ENCODE assay signal across 8 mouse cellular contexts in the genomic region with DNA sequence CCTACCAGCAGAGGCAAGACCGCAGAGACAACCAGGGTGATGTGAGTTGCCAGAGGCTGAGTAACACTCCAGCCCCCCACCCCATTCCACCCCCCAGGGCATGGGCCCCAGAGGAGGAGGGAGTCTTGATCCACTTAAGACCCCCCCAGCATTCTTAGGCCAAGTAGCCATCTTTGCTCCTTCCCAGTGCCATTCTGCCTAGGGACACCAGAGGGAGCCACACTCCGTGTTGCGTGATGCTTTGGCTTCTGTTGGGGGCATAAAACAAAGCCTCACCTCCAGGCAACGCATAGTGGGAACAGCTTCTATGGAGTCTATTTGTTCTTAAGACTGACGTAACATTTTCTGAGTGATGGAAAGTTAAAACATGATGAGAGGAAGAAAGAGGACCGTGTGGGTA. TPM values are rescaled to one million over a fixed set of nuclear protein-coding genes. Genes with fewer than 3 reads are reported as not detected.
DNase-seq lines count a peak whose midpoint lies in the region; ATAC-seq and TF ChIP-seq lines count a peak whose summit lies in the region.

No protein-coding gene starts in this region.

- peak; percentile 100 for TF ChIP-seq CTCF in cortical plate, adult 2 months (IDR thresholded peaks at IDR 0.05; ENCODE audit: extremely low read depth, insufficient read depth, low read length)

- whole genome bisulfite sequencing in intestine, embryonic 14.5 days = 40% methylated on average over 6 of the region's 6 CpGs
- 38% methylated on average over 6 of the region's 6 CpGs for WGBS in intestine, embryonic 16.5 days
- 21% methylated on average over 6 of the region's 6 CpGs for WGBS in midbrain, embryonic 16.5 days

- H3K27ac ChIP-seq in intestine, embryonic 14.5 days (ENCODE audit: low read depth) = no peak overlapping the region
- no peak overlapping the region for H3K27ac ChIP-seq in intestine, embryonic 16.5 days (ENCODE audit: low read length)
- no peak overlapping the region for H3K27ac ChIP-seq in cortical plate, adult 2 months (ENCODE audit: insufficient read depth, low read length)
- peak overlapping the region; percentile 64 for H3K27ac ChIP-seq in midbrain, embryonic 16.5 days (ENCODE audit: low read length)

- no peak overlapping the region for H3K4me3 ChIP-seq in intestine, embryonic 14.5 days (ENCODE audit: low read depth, low read length)
- no peak overlapping the region for H3K4me3 ChIP-seq in intestine, embryonic 16.5 days (ENCODE audit: low read length)
- no peak overlapping the region for H3K4me3 ChIP-seq in cortical plate, adult 2 months (ENCODE audit: insufficient read depth, low read length)
- no peak overlapping the region for H3K4me3 ChIP-seq in midbrain, embryonic 16.5 days (ENCODE audit: low read depth, low read length)

- TF ChIP-seq POLR2A in cortical plate, adult 2 months (IDR thresholded peaks at IDR 0.05; ENCODE audit: extremely low read depth, insufficient read depth, low read length) = no peak

- no peak overlapping the region for H3K9ac ChIP-seq in intestine, embryonic 14.5 days (ENCODE audit: low read length)
- H3K9ac ChIP-seq in intestine, embryonic 16.5 days (ENCODE audit: low read depth, low read length) = no peak overlapping the region
- H3K9ac ChIP-seq in midbrain, embryonic 16.5 days (ENCODE audit: low read depth, low read length) = no peak overlapping the region

- intact Hi-C loops in heart, postnatal 10 days (cut with DNase I) = loop anchor here (1.0 to 5.0 kb wide), 2 partner anchors 173 to 344 kb away; no protein-coding TSS in a partner anchor
- intact Hi-C loops in left cerebral cortex, postnatal 36 days (cut with DNase I) = loop anchor here (2.0 to 10.0 kb wide), 3 partner anchors 110 to 222 kb away; a partner anchor contains a TSS

- DNase-seq in intestine, embryonic 14.5 days (ENCODE audit: low spot score) = peak; percentile 81
- peak; percentile 68 for DNase-seq in Muller cell, postnatal 12 days (ENCODE audit: inconsistent ontology term)
- DNase-seq in heart, postnatal 10 days = peak; percentile 79 to 85
- DNase-seq in left cerebral cortex, postnatal 36 days (ENCODE audit: low spot score in 2 of 2) = peak; percentile 67 to 71
- DNase-seq in thymus, adult 18-20 months = peak; percentile 60 to 69

- no peaks in the 10 kb centered on the region for H3K9me3 ChIP-seq in intestine, embryonic 14.5 days (ENCODE audit: control insufficient read depth, low read length)
- no peaks in the 10 kb centered on the region for H3K9me3 ChIP-seq in intestine, embryonic 16.5 days (ENCODE audit: control insufficient read depth, low read length)
- H3K9me3 ChIP-seq in midbrain, embryonic 16.5 days (replicated peaks; ENCODE audit: control insufficient read depth, low read length, poor library complexity, severe bottlenecking) = no peaks in the 10 kb centered on the region

- peaks cover 81% of the 10 kb centered on the region for H3K36me3 ChIP-seq in intestine, embryonic 14.5 days (ENCODE audit: control insufficient read depth, insufficient read depth, low read length)
- H3K36me3 ChIP-seq in intestine, embryonic 16.5 days (ENCODE audit: control insufficient read depth, insufficient read depth, low read length) = peaks cover 19% of the 10 kb centered on the region
- H3K36me3 ChIP-seq in midbrain, embryonic 16.5 days (ENCODE audit: control insufficient read depth, insufficient read depth, low read length) = peaks cover 24% of the 10 kb centered on the region

- H3K4me2 ChIP-seq in intestine, embryonic 14.5 days (ENCODE audit: low read length) = no peak overlapping the region
- H3K4me2 ChIP-seq in intestine, embryonic 16.5 days (ENCODE audit: low read depth, low read length) = no peak overlapping the region
- H3K4me2 ChIP-seq in midbrain, embryonic 16.5 days (ENCODE audit: low read length) = no peak overlapping the region

- H3K4me1 ChIP-seq in intestine, embryonic 14.5 days (replicated peaks; ENCODE audit: control insufficient read depth, insufficient read depth, low read length) = peaks cover 4% of the 10 kb centered on the region; the same call in 1 of the 2 replicates
- H3K4me1 ChIP-seq in intestine, embryonic 16.5 days (ENCODE audit: control insufficient read depth, insufficient read depth, low read length) = 0 out of 2 replicates have a peak, but pooled peaks cover 7% of the 10 kb centered on the region
- peaks cover 12% of the 10 kb centered on the region for H3K4me1 ChIP-seq in cortical plate, adult 2 months (ENCODE audit: control insufficient read depth, insufficient read depth, low read length)
- peaks cover 29% of the 10 kb centered on the region for H3K4me1 ChIP-seq in midbrain, embryonic 16.5 days (ENCODE audit: control insufficient read depth, insufficient read depth, low read length)

- ATAC-seq in intestine, embryonic 14.5 days (replicated peaks; ENCODE audit: low FRiP score, low TSS enrichment, low read depth) = no peak
- no peak for ATAC-seq in intestine, embryonic 16.5 days
- peak; percentile 25 for ATAC-seq in midbrain, embryonic 16.5 days

- H3K27me3 ChIP-seq in intestine, embryonic 14.5 days (replicated peaks; ENCODE audit: control insufficient read depth, insufficient read depth, low read length) = no peaks in the 10 kb centered on the region
- no peaks in the 10 kb centered on the region for H3K27me3 ChIP-seq in intestine, embryonic 16.5 days (replicated peaks; ENCODE audit: control insufficient read depth, insufficient read depth, low read length)
- no peaks in the 10 kb centered on the region for H3K27me3 ChIP-seq in midbrain, embryonic 16.5 days (ENCODE audit: control insufficient read depth, insufficient read depth, low read depth, low read length)

RNA-seq across cellular contexts. Expression of a gene that starts 13.6 kb away (rescaled TPM):
- polyA plus RNA-seq in intestine, embryonic 14.5 days (2014; fragmentation: Nextera tagmentation; extraction: Ambion mirVana) = 27.5 and 28.6 TPM in 2 replicates
- polyA plus RNA-seq in intestine, embryonic 16.5 days (2015; fragmentation: Nextera tagmentation; extraction: Ambion mirVana) = 26.6 and 27.6 TPM in 2 replicates
- polyA plus RNA-seq in cortical plate, adult 2 months (2012; rRNA removed) = 45.0 and 47.0 TPM in 2 replicates
- total RNA-seq in heart, postnatal 10 days (2021) = 10 to 100 TPM; 35.2 to 41.9 TPM
- 10 to 100 TPM; 51.8 to 56.0 TPM for total RNA-seq in left cerebral cortex, postnatal 36 days (2021)
- polyA plus RNA-seq in midbrain, embryonic 16.5 days (2015; fragmentation: Nextera tagmentation; extraction: Ambion mirVana) = 18.5 and 19.1 TPM in 2 replicates

RNA-seq across cellular contexts. Expression of a gene that starts 58.7 kb away (rescaled TPM):
- polyA plus RNA-seq in intestine, embryonic 14.5 days (2014; fragmentation: Nextera tagmentation; extraction: Ambion mirVana) = 2.0 and 3.0 TPM in 2 replicates
- 28.6 and 33.1 TPM in 2 replicates for polyA plus RNA-seq in intestine, embryonic 16.5 days (2015; fragmentation: Nextera tagmentation; extraction: Ambion mirVana)
- 35.7 and 38.3 TPM in 2 replicates for polyA plus RNA-seq in cortical plate, adult 2 months (2012; rRNA removed)
- total RNA-seq in heart, postnatal 10 days (2021) = 100 to 1,000 TPM in 1 of 2 experiments, 10 to 100 TPM in 1; 65.8 to 116 TPM
- total RNA-seq in left cerebral cortex, postnatal 36 days (2021) = 10 to 100 TPM; 33.5 to 58.5 TPM
- 52.7 and 66.3 TPM in 2 replicates for polyA plus RNA-seq in midbrain, embryonic 16.5 days (2015; fragmentation: Nextera tagmentation; extraction: Ambion mirVana)
